Mouse (Mus musculus): Measurements from ENCODE around the gene Zfp13. TPM values are rescaled to one million over a fixed set of nuclear protein-coding genes. Genes with fewer than 3 reads are reported as not detected.

Gene Zfp13
- total and polyA plus RNA-seq, 2 experiments from 2014 or later, result 5.3 to 18.5 TPM

GRCm38 (mm10) chr17:23609612-23610011, 10.3 kb upstream of the Zfp13 start:
- no peak for TF ChIP-seq CTCF (IDR thresholded peaks at IDR 0.05; ENCODE audit: low read depth)
- no peak for TF ChIP-seq EP300 (IDR thresholded peaks at IDR 0.05; ENCODE audit: low read depth)
- Histone ChIP-seq H3K36me3 (replicated peaks; ENCODE audit: control insufficient read depth, insufficient read depth, low read length) (no peaks in the 10 kb centered on the region), H3K4me2 (ENCODE audit: low read depth, low read length) (no peak overlapping the region), H3K4me1 (ENCODE audit: control insufficient read depth, insufficient read depth) (no peaks in the 10 kb centered on the region), H3K9ac (replicated peaks; ENCODE audit: low read depth, low read length) (no peak overlapping the region), H3K9me3 (replicated peaks; ENCODE audit: control insufficient read depth, low read length) (no peaks in the 10 kb centered on the region), H3K4me3 (ENCODE audit: low read depth, low read length) (no peak overlapping the region), H3K27me3 (ENCODE audit: control insufficient read depth, insufficient read depth, low read length) (no peaks in the 10 kb centered on the region), H3K27ac (ENCODE audit: low read depth) (no peak overlapping the region)
- ATAC-seq (ENCODE audit: insufficient read depth, low read depth) (no peak), DNase-seq (ENCODE audit: low spot score) (no peak)
- 89% methylated on average over 24 of the region's 24 CpGs for WGBS

- 76% methylated on average over 8 of the region's 8 CpGs for WGBS
- no peaks in the 10 kb centered on the region for H3K4me1 ChIP-seq (ENCODE audit: control insufficient read depth, insufficient read depth)
- no peak overlapping the region for H3K4me2 ChIP-seq (ENCODE audit: low read depth, low read length)
- H3K36me3 ChIP-seq (replicated peaks; ENCODE audit: control insufficient read depth, insufficient read depth, low read length), result no peaks in the 10 kb centered on the region
- H3K9me3 ChIP-seq (replicated peaks; ENCODE audit: control insufficient read depth, low read length), result no peaks in the 10 kb centered on the region
- H3K4me3 ChIP-seq (ENCODE audit: low read depth, low read length), result no peak overlapping the region
- H3K9ac ChIP-seq (replicated peaks; ENCODE audit: low read depth, low read length), result no peak overlapping the region
- DNase-seq (ENCODE audit: low spot score) (no peak), ATAC-seq (ENCODE audit: insufficient read depth, low read depth) (no peak)
- TF ChIP-seq EP300 (IDR thresholded peaks at IDR 0.05; ENCODE audit: low read depth), result no peak
- TF ChIP-seq CTCF (IDR thresholded peaks at IDR 0.05; ENCODE audit: low read depth), result no peak
- no peaks in the 10 kb centered on the region for H3K27me3 ChIP-seq (ENCODE audit: control insufficient read depth, insufficient read depth, low read length)
- H3K27ac ChIP-seq (ENCODE audit: low read depth), result no peak overlapping the region
Measured at GRCm38 (mm10) chr17:23605220-23605619, 5.9 kb upstream of the Zfp13 start.

DNA sequence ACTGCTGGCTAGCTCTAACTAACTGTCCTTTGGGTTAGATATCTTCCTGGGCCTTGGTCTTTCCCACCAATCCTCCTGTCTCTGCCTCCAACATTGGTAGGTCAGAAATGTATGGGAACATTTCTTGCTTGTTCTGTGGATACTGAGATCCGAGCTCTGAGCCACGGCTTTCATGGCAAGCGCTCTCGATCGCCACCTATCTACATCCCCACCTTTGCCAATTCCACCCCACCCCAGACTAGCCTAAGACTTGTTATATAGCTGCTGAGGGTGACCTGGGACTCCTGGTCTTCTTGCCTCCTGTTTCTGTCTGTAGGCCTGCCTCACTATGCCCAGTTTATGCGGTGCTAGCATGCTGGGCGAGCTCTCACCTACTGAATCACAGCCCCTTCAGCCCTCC, 5.1 kb upstream of the Zfp13 start:
- H3K27ac ChIP-seq (ENCODE audit: low read depth), result no peak overlapping the region
- no peak for DNase-seq (ENCODE audit: low spot score)
- WGBS, result 67% methylated on average over 7 of the region's 7 CpGs

GRCm38 (mm10) chr17:23603542-23603941, 4.3 kb upstream of the Zfp13 start:
- no peaks in the 10 kb centered on the region for H3K36me3 ChIP-seq (replicated peaks; ENCODE audit: control insufficient read depth, insufficient read depth, low read length)
- DNase-seq (ENCODE audit: low spot score), result no peak
- 51% methylated on average over 2 of the region's 2 CpGs for WGBS
- H3K9me3 ChIP-seq (replicated peaks; ENCODE audit: control insufficient read depth, low read length), result no peaks in the 10 kb centered on the region
- TF ChIP-seq EP300 (IDR thresholded peaks at IDR 0.05; ENCODE audit: low read depth) (no peak), CTCF (IDR thresholded peaks at IDR 0.05; ENCODE audit: low read depth) (peak; percentile 50)
- H3K27me3 ChIP-seq (ENCODE audit: control insufficient read depth, insufficient read depth, low read length), result no peaks in the 10 kb centered on the region
- no peak overlapping the region for H3K9ac ChIP-seq (replicated peaks; ENCODE audit: low read depth, low read length)
- H3K4me1 ChIP-seq (ENCODE audit: control insufficient read depth, insufficient read depth), result peaks cover 5% of the 10 kb centered on the region; the same call in 1 of the 2 replicates
- H3K4me3 ChIP-seq (ENCODE audit: low read depth, low read length), result no peak overlapping the region
- ATAC-seq (ENCODE audit: insufficient read depth, low read depth), result no peak
- H3K27ac ChIP-seq (ENCODE audit: low read depth), result no peak overlapping the region
- no peak overlapping the region for H3K4me2 ChIP-seq (ENCODE audit: low read depth, low read length)

More for the DNA sequence above, 5.1 kb upstream of the Zfp13 start:
- no peak overlapping the region for H3K9ac ChIP-seq (replicated peaks; ENCODE audit: low read depth, low read length)
- H3K9me3 ChIP-seq (replicated peaks; ENCODE audit: control insufficient read depth, low read length), result no peaks in the 10 kb centered on the region
- ATAC-seq (ENCODE audit: insufficient read depth, low read depth), result no peak
- no peaks in the 10 kb centered on the region for H3K27me3 ChIP-seq (ENCODE audit: control insufficient read depth, insufficient read depth, low read length)
- no peak overlapping the region for H3K4me3 ChIP-seq (ENCODE audit: low read depth, low read length)
- H3K4me2 ChIP-seq (ENCODE audit: low read depth, low read length), result no peak overlapping the region
- H3K4me1 ChIP-seq (ENCODE audit: control insufficient read depth, insufficient read depth), result peaks cover 5% of the 10 kb centered on the region; the same call in 1 of the 2 replicates
- TF ChIP-seq EP300 (IDR thresholded peaks at IDR 0.05; ENCODE audit: low read depth) (no peak), CTCF (IDR thresholded peaks at IDR 0.05; ENCODE audit: low read depth) (peak; percentile 19; the same call in 1 of the 2 replicates)
- H3K36me3 ChIP-seq (replicated peaks; ENCODE audit: control insufficient read depth, insufficient read depth, low read length), result no peaks in the 10 kb centered on the region

DNA sequence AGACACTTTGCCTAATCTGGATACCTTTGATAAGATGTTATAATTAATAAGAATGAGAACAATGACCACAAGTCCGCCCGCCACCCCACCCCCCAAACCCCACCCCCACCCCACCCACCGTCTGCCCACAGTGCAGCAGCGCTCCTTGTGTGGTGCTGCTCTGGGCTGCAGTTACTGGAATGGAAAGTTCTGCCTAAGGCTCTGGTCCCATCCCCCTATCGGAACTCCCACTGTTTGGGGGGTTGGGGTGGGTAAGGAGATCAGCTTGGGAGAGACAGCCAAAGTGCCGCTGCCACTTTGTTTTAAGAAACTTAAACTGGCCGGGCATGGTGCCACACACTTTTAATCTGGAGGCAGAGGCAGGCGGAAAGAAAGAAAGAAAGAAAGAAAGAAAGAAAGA, 3.8 kb upstream of the Zfp13 start:
- ATAC-seq (ENCODE audit: insufficient read depth, low read depth), result no peak
- 27% methylated on average over 8 of the region's 8 CpGs for WGBS
- no peaks in the 10 kb centered on the region for H3K36me3 ChIP-seq (replicated peaks; ENCODE audit: control insufficient read depth, insufficient read depth, low read length)
- no peak overlapping the region for H3K9ac ChIP-seq (replicated peaks; ENCODE audit: low read depth, low read length)
- H3K27me3 ChIP-seq (ENCODE audit: control insufficient read depth, insufficient read depth, low read length), result no peaks in the 10 kb centered on the region
- peaks cover 5% of the 10 kb centered on the region; the same call in 1 of the 2 replicates for H3K4me1 ChIP-seq (ENCODE audit: control insufficient read depth, insufficient read depth)
- DNase-seq (ENCODE audit: low spot score), result no peak
- H3K4me3 ChIP-seq (ENCODE audit: low read depth, low read length), result no peak overlapping the region
- TF ChIP-seq EP300 (IDR thresholded peaks at IDR 0.05; ENCODE audit: low read depth) (no peak), CTCF (IDR thresholded peaks at IDR 0.05; ENCODE audit: low read depth) (no peak)
- no peak overlapping the region for H3K27ac ChIP-seq (ENCODE audit: low read depth)
- no peak overlapping the region for H3K4me2 ChIP-seq (ENCODE audit: low read depth, low read length)
- H3K9me3 ChIP-seq (replicated peaks; ENCODE audit: control insufficient read depth, low read length), result no peaks in the 10 kb centered on the region
